Mouse (Mus musculus) MEL (cell line): ENCODE measurements around the gene Cntnap2.

ENCODE experiments used
- CTCF ChIP-seq, 3 experiments: IDR thresholded peaks in 2 of 3; conservative IDR thresholded peaks in 1 of 3; 2 replicates each; pipeline ENCODE4 v1.5.1; 2011 to 2012; ENCODE audit warnings: low read length in 3 of 3, low read depth in 2 of 3, mild to moderate bottlenecking in 2 of 3, improper control_type of control experiment in 1 of 3, inconsistent platforms in 1 of 3, mixed read lengths in 1 of 3, moderate library complexity in 1 of 3; ENCODE audit not compliant: control insufficient read depth in 1 of 3, insufficient read depth in 1 of 3, poor library complexity in 1 of 3, severe bottlenecking in 1 of 3
- ELF1 ChIP-seq: IDR thresholded peaks from 2 replicates; pipeline ENCODE4 v1.6.1; 2014; ENCODE audit warnings: low read depth, mild to moderate bottlenecking, inconsistent platforms, low read length, improper control_type of control experiment, moderate library complexity
- RCOR1 ChIP-seq: IDR thresholded peaks from 2 replicates; pipeline ENCODE4 v1.6.1; 2012; ENCODE audit warnings: low read depth, mild to moderate bottlenecking, inconsistent platforms, low read length, improper control_type of control experiment
- SMC3 ChIP-seq: IDR thresholded peaks from 2 replicates; pipeline ENCODE4 v1.6.1; 2011; ENCODE audit warnings: low read depth, low read length, improper control_type of control experiment
- USF1 ChIP-seq: IDR thresholded peaks from 2 replicates; pipeline ENCODE4 v1.6.1; 2014; ENCODE audit warnings: low read depth, mild to moderate bottlenecking, inconsistent platforms, low read length, improper control_type of control experiment, moderate library complexity

DNA sequence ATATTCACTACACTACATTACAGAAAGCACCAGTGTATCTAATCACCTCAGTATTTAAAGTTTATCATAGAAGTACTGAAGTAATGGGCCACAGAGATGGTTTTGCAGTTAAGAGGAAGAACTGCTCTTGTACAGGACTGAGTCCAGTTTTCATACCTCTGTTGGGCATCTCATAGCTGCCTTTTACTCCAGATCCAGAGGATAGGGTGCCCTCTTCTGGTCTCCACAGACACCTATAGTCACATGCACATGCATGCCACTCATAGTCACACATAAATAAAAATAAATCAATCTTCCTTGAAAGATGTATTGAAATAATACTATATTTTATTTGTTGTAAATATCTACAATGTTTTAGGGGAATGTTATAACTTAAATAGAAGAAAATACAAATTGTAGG, 587.9 kb downstream of the Cntnap2 start:
- TF ChIP-seq ELF1: no peak
- TF ChIP-seq SMC3: no peak
- TF ChIP-seq USF1: no peak
- no peak for TF ChIP-seq CTCF (IDR thresholded peaks at IDR 0.05 in 2 of 3, conservative IDR thresholded peaks at IDR 0.05 in 1 of 3; ENCODE audit: control insufficient read depth in 1 of 3, insufficient read depth in 1 of 3, low read depth in 2 of 3, low read length in 3 of 3, poor library complexity in 1 of 3, severe bottlenecking in 1 of 3)
- TF ChIP-seq RCOR1: no peak
